In the genomic region with DNA sequence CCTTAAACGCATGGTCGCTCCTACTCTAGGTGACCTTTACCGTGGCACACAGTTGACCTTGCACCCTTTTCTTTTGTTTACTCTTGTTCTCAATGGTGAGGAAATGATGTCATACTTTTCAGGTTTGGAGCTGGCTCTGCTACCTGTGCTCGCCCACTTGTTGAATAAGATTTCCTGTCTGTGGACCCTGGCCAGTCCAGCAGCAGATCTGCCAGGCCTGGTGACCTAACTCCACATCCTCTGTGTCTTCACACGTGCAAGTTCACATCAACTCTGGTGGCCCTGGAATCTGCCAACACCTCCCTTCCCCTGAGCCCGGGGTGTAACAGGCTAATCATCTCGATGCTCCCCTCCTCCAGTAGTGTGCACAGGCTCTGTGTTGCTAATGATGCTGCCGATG, we compare ENCODE assay signal across 11 mouse cellular contexts.
A peak's percentile ranks its signal among the peaks of the same experiment; 100 is the strongest.
DNase-seq lines count a peak whose midpoint lies in the region; ATAC-seq lines count a peak whose summit lies in the region.
"Had no signal": no experiment of that assay in that cellular context is flagged by ENCODE, and none has a peak within 500 bp of the region (broad histone marks: within the 10 kb centered on the region; RNA-seq: fewer than 3 reads in every experiment).

No protein-coding gene starts in this region.

- H3K27me3 ChIP-seq in heart, embryonic 11.5 days (ENCODE audit: control insufficient read depth, insufficient read depth, low read length) = no peaks in the 10 kb centered on the region
- no peaks in the 10 kb centered on the region for H3K27me3 ChIP-seq in lung, embryonic 16.5 days (ENCODE audit: control insufficient read depth, insufficient read depth, low read depth, low read length)
- H3K27me3 ChIP-seq: embryonic facial prominence, embryonic 13.5 days; midbrain, embryonic 15.5 days had no signal

- H3K36me3 ChIP-seq in heart, embryonic 11.5 days (ENCODE audit: control insufficient read depth, insufficient read depth, low read length) = no peaks in the 10 kb centered on the region
- no peaks in the 10 kb centered on the region for H3K36me3 ChIP-seq in lung, embryonic 16.5 days (ENCODE audit: control insufficient read depth, insufficient read depth, low read length)
- H3K36me3 ChIP-seq: embryonic facial prominence, embryonic 13.5 days; midbrain, embryonic 15.5 days had no signal

- DNase-seq in heart, adult 18-20 months = no peak
- no peak for DNase-seq in lung, postnatal 14 days
- DNase-seq in cerebellum, postnatal 14 days = no peak
- DNase-seq in urinary bladder, postnatal 36 days (ENCODE audit: low spot score in 2 of 2) = no peak
- DNase-seq: kidney, adult 8-10 months had no signal

- H3K9ac ChIP-seq in heart, embryonic 11.5 days (ENCODE audit: low read depth, low read length) = no peak overlapping the region
- no peak overlapping the region for H3K9ac ChIP-seq in lung, embryonic 16.5 days (ENCODE audit: low read length)
- H3K9ac ChIP-seq: embryonic facial prominence, embryonic 13.5 days; midbrain, embryonic 15.5 days had no signal

- H3K9me3 ChIP-seq in heart, embryonic 11.5 days (replicated peaks; ENCODE audit: control insufficient read depth, low read length) = no peaks in the 10 kb centered on the region
- no peaks in the 10 kb centered on the region for H3K9me3 ChIP-seq in lung, embryonic 16.5 days (ENCODE audit: control insufficient read depth, low read length)
- H3K9me3 ChIP-seq: embryonic facial prominence, embryonic 13.5 days; midbrain, embryonic 15.5 days had no signal

- no peak overlapping the region for H3K27ac ChIP-seq in heart, embryonic 11.5 days (ENCODE audit: low read depth, low read length)
- H3K27ac ChIP-seq in lung, embryonic 16.5 days (ENCODE audit: low read length) = no peak overlapping the region
- H3K27ac ChIP-seq: embryonic facial prominence, embryonic 13.5 days; midbrain, embryonic 15.5 days had no signal

- ATAC-seq in heart, embryonic 11.5 days (replicated peaks; ENCODE audit: insufficient number of reproducible peaks, low FRiP score, low TSS enrichment) = no peak
- peak; percentile 9; the same call in 1 of the 2 replicates for ATAC-seq in lung, embryonic 16.5 days (ENCODE audit: low read depth)
- peak; percentile 75 for ATAC-seq in inflammation-experienced regulatory T-cells, adult 6 months
- peak; percentile 15 for ATAC-seq in neutrophil, adult 5-6 weeks (ENCODE audit: extremely low read depth, insufficient number of reproducible peaks, low FRiP score, poor library complexity, severe bottlenecking)

- WGBS in heart, embryonic 11.5 days (ENCODE audit: insufficient replicate concordance) = 49% methylated on average over 8 of the region's 8 CpGs
- WGBS in lung, embryonic 16.5 days = 26% methylated on average over 8 of the region's 8 CpGs

- H3K4me1 ChIP-seq in heart, embryonic 11.5 days (ENCODE audit: control insufficient read depth, insufficient read depth, low read length) = peaks cover 4% of the 10 kb centered on the region; the same call in 1 of the 2 replicates
- peaks cover 11% of the 10 kb centered on the region for H3K4me1 ChIP-seq in lung, embryonic 16.5 days (replicated peaks; ENCODE audit: control insufficient read depth, insufficient read depth, low read length)

- 0 out of 2 replicates have a peak overlapping the region, but pooled peaks have one; percentile 29 for H3K4me2 ChIP-seq in heart, embryonic 11.5 days
- no peak overlapping the region for H3K4me2 ChIP-seq in lung, embryonic 16.5 days (ENCODE audit: low read depth, low read length)
- H3K4me2 ChIP-seq: embryonic facial prominence, embryonic 13.5 days; midbrain, embryonic 15.5 days had no signal

- no peak overlapping the region for H3K4me3 ChIP-seq in heart, embryonic 11.5 days (ENCODE audit: low read depth, low read length)
- H3K4me3 ChIP-seq in lung, embryonic 16.5 days (ENCODE audit: low read length) = no peak overlapping the region
- H3K4me3 ChIP-seq: embryonic facial prominence, embryonic 13.5 days; midbrain, embryonic 15.5 days had no signal
